Mouse (Mus musculus): ENCODE measurements around the gene Ahnak2. TPM values are rescaled to one million over a fixed set of nuclear protein-coding genes. Genes with fewer than 3 reads are reported as not detected.

Gene Ahnak2
- polyA plus RNA-seq, 2 experiments: 2.5 to 3.3 TPM

GRCm38 (mm10) chr12:112814682-112815470, 12.4 kb upstream of the Ahnak2 start:
- H3K27me3 ChIP-seq (ENCODE audit: control insufficient read depth, insufficient read depth, low read length): no peaks in the 10 kb centered on the region
- no peak for TF ChIP-seq POLR2A (IDR thresholded peaks at IDR 0.05; ENCODE audit: borderline replicate concordance, extremely low read depth, insufficient read depth, insufficient read length)
- H3K27ac ChIP-seq (replicated peaks; ENCODE audit: low read depth, low read length): no peak overlapping the region
- DNase-seq (ENCODE audit: low spot score) (no peak), ATAC-seq (ENCODE audit: low FRiP score, low read depth) (no peak)
- H3K9me3 ChIP-seq (ENCODE audit: control insufficient read depth, low read length): no peaks in the 10 kb centered on the region
- H3K4me2 ChIP-seq (replicated peaks; ENCODE audit: low read depth, low read length, severe bottlenecking): no peak overlapping the region
- no peaks in the 10 kb centered on the region; the same call in 1 of the 2 replicates for H3K4me1 ChIP-seq (ENCODE audit: control insufficient read depth, insufficient read depth, low read length)
- H3K9ac ChIP-seq (ENCODE audit: low read depth, low read length, severe bottlenecking): no peak overlapping the region
- H3K36me3 ChIP-seq (ENCODE audit: control insufficient read depth, insufficient read depth, low read length): peaks cover 41% of the 10 kb centered on the region
- WGBS: 71% methylated on average over 14 of the region's 14 CpGs
- H3K4me3 ChIP-seq (replicated peaks; ENCODE audit: low read length): no peak overlapping the region

- Histone ChIP-seq H3K4me1 (ENCODE audit: control insufficient read depth, insufficient read depth, low read length) (peaks cover 9% of the 10 kb centered on the region), H3K36me3 (ENCODE audit: control insufficient read depth, insufficient read depth, low read length) (peaks cover 26% of the 10 kb centered on the region), H3K9me3 (ENCODE audit: control insufficient read depth, low read length) (no peaks in the 10 kb centered on the region), H3K4me3 (replicated peaks; ENCODE audit: low read length) (no peak overlapping the region), H3K4me2 (replicated peaks; ENCODE audit: low read depth, low read length, severe bottlenecking) (no peak overlapping the region), H3K27me3 (ENCODE audit: control insufficient read depth, insufficient read depth, low read length) (no peaks in the 10 kb centered on the region), H3K9ac (ENCODE audit: low read depth, low read length, severe bottlenecking) (no peak overlapping the region), H3K27ac (replicated peaks; ENCODE audit: low read depth, low read length) (no peak overlapping the region)
- WGBS: 93% methylated on average over 7 of the region's 7 CpGs
- TF ChIP-seq POLR2A (IDR thresholded peaks at IDR 0.05; ENCODE audit: borderline replicate concordance, extremely low read depth, insufficient read depth, insufficient read length): no peak
- ATAC-seq (ENCODE audit: low FRiP score, low read depth) (no peak), DNase-seq (ENCODE audit: low spot score) (no peak)
Measured at GRCm38 (mm10) chr12:112813370-112813769, 10.9 kb upstream of the Ahnak2 start.

GRCm38 (mm10) chr12:112810092-112810885, 7.8 kb upstream of the Ahnak2 start:
- ATAC-seq (ENCODE audit: low FRiP score, low read depth): no peak
- H3K4me3 ChIP-seq (replicated peaks; ENCODE audit: low read length): no peak overlapping the region
- no peak for DNase-seq (ENCODE audit: low spot score)
- no peaks in the 10 kb centered on the region for H3K27me3 ChIP-seq (ENCODE audit: control insufficient read depth, insufficient read depth, low read length)
- no peaks in the 10 kb centered on the region for H3K9me3 ChIP-seq (ENCODE audit: control insufficient read depth, low read length)
- 0 out of 2 replicates have a peak overlapping the region, but pooled peaks have one; percentile 98 for H3K4me2 ChIP-seq (replicated peaks; ENCODE audit: low read depth, low read length, severe bottlenecking)
- peak overlapping the region; percentile 54; the same call in 1 of the 2 replicates for H3K9ac ChIP-seq (ENCODE audit: low read depth, low read length, severe bottlenecking)
- peaks cover 6% of the 10 kb centered on the region; the same call in 1 of the 2 replicates for H3K36me3 ChIP-seq (ENCODE audit: control insufficient read depth, insufficient read depth, low read length)
- no peak for TF ChIP-seq POLR2A (IDR thresholded peaks at IDR 0.05; ENCODE audit: borderline replicate concordance, extremely low read depth, insufficient read depth, insufficient read length)
- H3K4me1 ChIP-seq (ENCODE audit: control insufficient read depth, insufficient read depth, low read length): peaks cover 11% of the 10 kb centered on the region
- 65% methylated on average over 19 of the region's 19 CpGs for WGBS
- H3K27ac ChIP-seq (replicated peaks; ENCODE audit: low read depth, low read length): no peak overlapping the region

- peak overlapping the region; percentile 54 for H3K9ac ChIP-seq (ENCODE audit: low read depth, low read length, severe bottlenecking)
- H3K9me3 ChIP-seq (ENCODE audit: control insufficient read depth, low read length): no peaks in the 10 kb centered on the region
- no peak for ATAC-seq (ENCODE audit: low FRiP score, low read depth)
- H3K27ac ChIP-seq (replicated peaks; ENCODE audit: low read depth, low read length): no peak overlapping the region
- DNase-seq (ENCODE audit: low spot score): no peak
- peak overlapping the region; percentile 98 for H3K4me2 ChIP-seq (replicated peaks; ENCODE audit: low read depth, low read length, severe bottlenecking)
- H3K4me3 ChIP-seq (replicated peaks; ENCODE audit: low read length): peak overlapping the region; percentile 67
- 19% methylated on average over 8 of the region's 8 CpGs for WGBS
- TF ChIP-seq POLR2A (IDR thresholded peaks at IDR 0.05; ENCODE audit: borderline replicate concordance, extremely low read depth, insufficient read depth, insufficient read length): no peak
- H3K36me3 ChIP-seq (ENCODE audit: control insufficient read depth, insufficient read depth, low read length): no peaks in the 10 kb centered on the region
- H3K27me3 ChIP-seq (ENCODE audit: control insufficient read depth, insufficient read depth, low read length): no peaks in the 10 kb centered on the region
- peaks cover 11% of the 10 kb centered on the region for H3K4me1 ChIP-seq (ENCODE audit: control insufficient read depth, insufficient read depth, low read length)
Measured at GRCm38 (mm10) chr12:112809641-112810040, 7.2 kb upstream of the Ahnak2 start.

- no peak within 1 kb of the TSS for H3K27ac ChIP-seq (replicated peaks; ENCODE audit: low read depth, low read length)
- DNase-seq (ENCODE audit: low spot score) (peak; percentile 96), ATAC-seq (ENCODE audit: low FRiP score, low read depth) (peak; percentile 92)
- peak within 1 kb of the TSS; percentile 67 for H3K4me3 ChIP-seq (replicated peaks; ENCODE audit: low read length)
- H3K9me3 ChIP-seq (ENCODE audit: control insufficient read depth, low read length): no peaks in the 10 kb centered on the region
- no peak for TF ChIP-seq POLR2A (IDR thresholded peaks at IDR 0.05; ENCODE audit: borderline replicate concordance, extremely low read depth, insufficient read depth, insufficient read length)
- H3K4me1 ChIP-seq (ENCODE audit: control insufficient read depth, insufficient read depth, low read length): peaks cover 11% of the 10 kb centered on the region
- H3K36me3 ChIP-seq (ENCODE audit: control insufficient read depth, insufficient read depth, low read length): no peaks in the 10 kb centered on the region
- no peaks in the 10 kb centered on the region for H3K27me3 ChIP-seq (ENCODE audit: control insufficient read depth, insufficient read depth, low read length)
- 1% methylated on average over 38 of the region's 64 CpGs for WGBS
- H3K4me2 ChIP-seq (replicated peaks; ENCODE audit: low read depth, low read length, severe bottlenecking): peak within 1 kb of the TSS; percentile 98
- H3K9ac ChIP-seq (ENCODE audit: low read depth, low read length, severe bottlenecking): peak within 1 kb of the TSS; percentile 54
Measured at GRCm38 (mm10) chr12:112808587-112809364, 6.3 kb upstream of the Ahnak2 start, which contains the start of gene Clba1. Gene Clba1, plus strand, starts transcription at chr12:112808937.
